Comparison of ENCODE assay signal across 15 mouse cellular contexts in the genomic region with DNA sequence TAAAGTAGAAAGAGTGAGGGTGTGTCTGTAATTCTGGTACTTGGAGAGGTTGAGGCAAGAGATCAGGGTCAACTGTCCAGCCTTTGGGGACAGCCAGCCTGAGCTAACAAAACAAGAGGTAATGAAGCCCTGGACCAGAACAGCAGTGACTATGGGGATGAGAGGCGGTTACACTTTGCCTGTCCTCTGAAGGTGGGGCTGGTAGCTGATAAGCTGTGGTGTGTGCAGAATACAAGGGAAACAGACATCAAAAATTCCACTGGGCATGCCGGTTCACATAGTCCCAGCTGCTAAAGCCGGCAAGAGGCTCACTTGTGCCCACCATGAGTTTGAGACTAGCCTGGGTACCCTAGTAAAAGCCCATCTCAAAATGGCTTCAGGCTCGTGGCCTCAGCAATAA. TPM values are rescaled to one million over a fixed set of nuclear protein-coding genes. Genes with fewer than 3 reads are reported as not detected.
DNase-seq lines count a peak whose midpoint lies in the region; ATAC-seq and TF ChIP-seq lines count a peak whose summit lies in the region.
"Had no signal": no experiment of that assay in that cellular context is flagged by ENCODE, and none has a peak within 500 bp of the region (broad histone marks: within the 10 kb centered on the region; RNA-seq: fewer than 3 reads in every experiment).

No protein-coding gene starts in this region.

- 46% methylated on average over 4 of the region's 4 CpGs for WGBS in heart, embryonic 11.5 days (ENCODE audit: insufficient replicate concordance)

- H3K27ac ChIP-seq in heart, embryonic 11.5 days (ENCODE audit: low read depth, low read length), result peak overlapping the region; percentile 58
- H3K27ac ChIP-seq in bone marrow macrophage, adult 2 months (ENCODE audit: insufficient read depth, low read depth, low read length), result peak overlapping the region; percentile 20
- H3K27ac ChIP-seq: kidney, postnatal 0 days; macrophage had no signal

- no peaks in the 10 kb centered on the region for H3K27me3 ChIP-seq in heart, embryonic 11.5 days (ENCODE audit: control insufficient read depth, insufficient read depth, low read length)
- H3K27me3 ChIP-seq: Patski had no signal

- no peak for DNase-seq in heart, postnatal 4 days
- peak; percentile 55 for DNase-seq in liver
- DNase-seq in thymus, postnatal 0 days (ENCODE audit: low spot score), result no peak
- no peak for DNase-seq in layer of hippocampus, adult 8-10 months (ENCODE audit: low spot score in 2 of 2)
- DNase-seq in lung, postnatal 10 days, result no peak
- DNase-seq: right cerebral cortex, postnatal 25 days; thymus, postnatal 25 days had no signal

- TF ChIP-seq POLR2A in bone marrow macrophage, adult 2 months (IDR thresholded peaks at IDR 0.05; ENCODE audit: borderline replicate concordance, low read depth, low read length), result no peak

- no peaks in the 10 kb centered on the region for H3K36me3 ChIP-seq in heart, embryonic 11.5 days (ENCODE audit: control insufficient read depth, insufficient read depth, low read length)

- no peak for TF ChIP-seq CTCF in bone marrow macrophage, adult 2 months (IDR thresholded peaks at IDR 0.05; ENCODE audit: low read depth, low read length)

- peak overlapping the region; percentile 29; the same call in 1 of the 2 replicates for H3K4me2 ChIP-seq in heart, embryonic 11.5 days

- H3K4me1 ChIP-seq in heart, embryonic 11.5 days (ENCODE audit: control insufficient read depth, insufficient read depth, low read length), result peaks cover 28% of the 10 kb centered on the region
- H3K4me1 ChIP-seq in bone marrow macrophage, adult 2 months (ENCODE audit: control insufficient read depth, insufficient read depth, low read length), result peaks cover 15% of the 10 kb centered on the region

- no peak for ATAC-seq in heart, embryonic 11.5 days (replicated peaks; ENCODE audit: insufficient number of reproducible peaks, low FRiP score, low TSS enrichment)
- peak; percentile 36 for ATAC-seq in megakaryocyte-erythroid progenitor cell, adult 5-6 weeks (replicated peaks; ENCODE audit: low FRiP score, low TSS enrichment, poor library complexity, severe bottlenecking)
- ATAC-seq: forebrain, embryonic 16.5 days; midbrain, embryonic 16.5 days; Patski had no signal

- no peak overlapping the region for H3K9ac ChIP-seq in heart, embryonic 11.5 days (ENCODE audit: low read depth, low read length)

- H3K9me3 ChIP-seq in heart, embryonic 11.5 days (replicated peaks; ENCODE audit: control insufficient read depth, low read length), result no peaks in the 10 kb centered on the region

- no peak overlapping the region for H3K4me3 ChIP-seq in heart, embryonic 11.5 days (ENCODE audit: low read depth, low read length)
- H3K4me3 ChIP-seq in bone marrow macrophage, adult 2 months (ENCODE audit: insufficient read depth, low read length), result no peak overlapping the region

RNA-seq across cellular contexts. Expression of a gene that starts 11.6 kb away (rescaled TPM):
- polyA plus RNA-seq in heart, embryonic 11.5 days (2014; fragmentation: Nextera tagmentation; extraction: Ambion mirVana), result 1,523 and 1,540 TPM in 2 replicates
- total RNA-seq in heart, postnatal 4 days (2021), result 100 to 1,000 TPM; 318 to 355 TPM
- 238 and 243 TPM in 2 replicates for polyA plus RNA-seq in bone marrow macrophage, adult 2 months (2012; ENCODE audit: insufficient read depth, insufficient read length, missing spikeins)
- 550 and 746 TPM in 2 replicates for total RNA-seq in megakaryocyte-erythroid progenitor cell, adult 5-6 weeks (2014; fragmentation: Nextera tagmentation)
- 379 and 555 TPM in 2 replicates for total RNA-seq in megakaryocyte-erythroid progenitor cell, adult 5-6 weeks (2017)
- 1,203 and 1,571 TPM in 2 replicates for polyA plus RNA-seq in thymus, postnatal 0 days (2015; fragmentation: Nextera tagmentation; extraction: Ambion mirVana)
- total RNA-seq in layer of hippocampus, adult 8-10 months (2022), result 100 to 1,000 TPM; 630 to 827 (median 734) TPM

RNA-seq across cellular contexts. Expression of a gene that starts 14.6 kb away (rescaled TPM):
- polyA plus RNA-seq in heart, embryonic 11.5 days (2014; fragmentation: Nextera tagmentation; extraction: Ambion mirVana), result 140 and 149 TPM in 2 replicates
- total RNA-seq in heart, postnatal 4 days (2021), result 10 to 100 TPM; 39.1 to 42.4 TPM
- polyA plus RNA-seq in bone marrow macrophage, adult 2 months (2012; ENCODE audit: insufficient read depth, insufficient read length, missing spikeins), result 114 and 123 TPM in 2 replicates
- total RNA-seq in megakaryocyte-erythroid progenitor cell, adult 5-6 weeks (2014; fragmentation: Nextera tagmentation), result 74.7 and 96.0 TPM in 2 replicates
- total RNA-seq in megakaryocyte-erythroid progenitor cell, adult 5-6 weeks (2017), result 61.6 and 108 TPM in 2 replicates
- polyA plus RNA-seq in thymus, postnatal 0 days (2015; fragmentation: Nextera tagmentation; extraction: Ambion mirVana), result 236 and 257 TPM in 2 replicates
- 10 to 100 TPM; 83.6 to 93.5 (median 86.2) TPM for total RNA-seq in layer of hippocampus, adult 8-10 months (2022)

RNA-seq across cellular contexts. Expression of a gene that starts 28.6 kb away (rescaled TPM):
- 27.0 and 31.0 TPM in 2 replicates for polyA plus RNA-seq in heart, embryonic 11.5 days (2014; fragmentation: Nextera tagmentation; extraction: Ambion mirVana)
- 10 to 100 TPM; 17.3 to 19.3 TPM for total RNA-seq in heart, postnatal 4 days (2021)
- polyA plus RNA-seq in bone marrow macrophage, adult 2 months (2012; ENCODE audit: insufficient read depth, insufficient read length, missing spikeins), result 28.8 and 31.4 TPM in 2 replicates
- total RNA-seq in megakaryocyte-erythroid progenitor cell, adult 5-6 weeks (2014; fragmentation: Nextera tagmentation), result 31.0 and 41.1 TPM in 2 replicates
- 13.6 and 18.6 TPM in 2 replicates for total RNA-seq in megakaryocyte-erythroid progenitor cell, adult 5-6 weeks (2017)
- polyA plus RNA-seq in thymus, postnatal 0 days (2015; fragmentation: Nextera tagmentation; extraction: Ambion mirVana), result 11.6 and 12.5 TPM in 2 replicates
- total RNA-seq in layer of hippocampus, adult 8-10 months (2022), result 10 to 100 TPM; 19.1 to 22.9 (median 20.9) TPM

RNA-seq across cellular contexts. Expression of a gene that starts 28.7 kb away (rescaled TPM):
- polyA plus RNA-seq in heart, embryonic 11.5 days (2014; fragmentation: Nextera tagmentation; extraction: Ambion mirVana), result 40.4 and 43.9 TPM in 2 replicates
- 10 to 100 TPM; 23.4 to 26.8 TPM for total RNA-seq in heart, postnatal 4 days (2021)
- 60.2 and 68.9 TPM in 2 replicates for polyA plus RNA-seq in bone marrow macrophage, adult 2 months (2012; ENCODE audit: insufficient read depth, insufficient read length, missing spikeins)
- total RNA-seq in megakaryocyte-erythroid progenitor cell, adult 5-6 weeks (2014; fragmentation: Nextera tagmentation), result 36.8 and 45.8 TPM in 2 replicates
- total RNA-seq in megakaryocyte-erythroid progenitor cell, adult 5-6 weeks (2017), result 16.8 and 19.8 TPM in 2 replicates
- 64.6 and 65.2 TPM in 2 replicates for polyA plus RNA-seq in thymus, postnatal 0 days (2015; fragmentation: Nextera tagmentation; extraction: Ambion mirVana)
- 10 to 100 TPM; 21.1 to 24.6 (median 22.9) TPM for total RNA-seq in layer of hippocampus, adult 8-10 months (2022)

RNA-seq across cellular contexts. Expression of a gene that starts 32.9 kb away (rescaled TPM):
- polyA plus RNA-seq in heart, embryonic 11.5 days (2014; fragmentation: Nextera tagmentation; extraction: Ambion mirVana), result 79.6 and 81.8 TPM in 2 replicates
- total RNA-seq in heart, postnatal 4 days (2021), result 100 to 1,000 TPM; 113 to 117 TPM
- 21.4 and 25.6 TPM in 2 replicates for polyA plus RNA-seq in bone marrow macrophage, adult 2 months (2012; ENCODE audit: insufficient read depth, insufficient read length, missing spikeins)
- total RNA-seq in megakaryocyte-erythroid progenitor cell, adult 5-6 weeks (2014; fragmentation: Nextera tagmentation), result 23.0 and 35.5 TPM in 2 replicates
- 71.1 and 78.6 TPM in 2 replicates for total RNA-seq in megakaryocyte-erythroid progenitor cell, adult 5-6 weeks (2017)
- 38.5 TPM in 2 replicates for polyA plus RNA-seq in thymus, postnatal 0 days (2015; fragmentation: Nextera tagmentation; extraction: Ambion mirVana)
- total RNA-seq in layer of hippocampus, adult 8-10 months (2022), result 10 to 100 TPM; 38.7 to 45.6 (median 41.5) TPM
